ENCODE assay signal across 11 mouse cellular contexts in genomic region chr2:180560245-180560644, GRCm38 (mm10). TPM values are rescaled to one million over a fixed set of nuclear protein-coding genes. Genes with fewer than 3 reads are reported as not detected.
DNase-seq lines count a peak whose midpoint lies in the region; ATAC-seq and TF ChIP-seq lines count a peak whose summit lies in the region.
"Had no signal": no experiment of that assay in that cellular context is flagged by ENCODE, and none has a peak within 500 bp of the region (broad histone marks: within the 10 kb centered on the region; RNA-seq: fewer than 3 reads in every experiment).

No protein-coding gene starts in this region.

- no peak overlapping the region for H3K4me3 ChIP-seq in layer of hippocampus, adult 2 months
- H3K4me3 ChIP-seq in ES-Bruce4 (ENCODE audit: low read depth, low read length): no peak overlapping the region
- H3K4me3 ChIP-seq: heart, embryonic 12.5 days; limb, embryonic 13.5 days had no signal

- no peak for TF ChIP-seq EP300 in ES-Bruce4 (IDR thresholded peaks at IDR 0.05; ENCODE audit: insufficient read depth, low read depth, low read length)

- no peaks in the 10 kb centered on the region for H3K27me3 ChIP-seq in ES-Bruce4 (ENCODE audit: control insufficient read depth, insufficient read depth, low read length, poor library complexity, severe bottlenecking)

- no peaks in the 10 kb centered on the region for H3K36me3 ChIP-seq in ES-Bruce4 (ENCODE audit: control insufficient read depth, insufficient read depth, low read length, poor library complexity, severe bottlenecking)
- H3K36me3 ChIP-seq: heart, embryonic 12.5 days; limb, embryonic 13.5 days had no signal

- DNase-seq in CD4-positive, CD25-positive, alpha-beta regulatory T cell, adult 2 months (ENCODE audit: low read depth, low spot score): peak; percentile 39
- no peak for DNase-seq in layer of hippocampus, adult 2 months (ENCODE audit: low spot score in 2 of 2)
- no peak for DNase-seq in layer of hippocampus, adult 18-20 months (ENCODE audit: low spot score in 2 of 2)
- DNase-seq in induced T-regulatory cell, adult 2 months (ENCODE audit: low read depth): peak; percentile 55
- DNase-seq in ovary, adult 18-20 months (ENCODE audit: low spot score): no peak
- no peak for DNase-seq in right cerebral cortex, adult 2 months (ENCODE audit: low spot score in 2 of 2)

- no peaks in the 10 kb centered on the region for H3K9me3 ChIP-seq in ES-Bruce4 (replicated peaks; ENCODE audit: control insufficient read depth, insufficient read depth, low read length, poor library complexity, severe bottlenecking)
- H3K9me3 ChIP-seq: limb, embryonic 13.5 days had no signal

- H3K9ac ChIP-seq in ES-Bruce4 (ENCODE audit: low read depth, poor library complexity, severe bottlenecking): no peak overlapping the region
- H3K9ac ChIP-seq: heart, embryonic 12.5 days; limb, embryonic 13.5 days had no signal

- H3K4me1 ChIP-seq in ES-Bruce4 (ENCODE audit: control insufficient read depth, insufficient read depth, low read length): no peaks in the 10 kb centered on the region
- H3K4me1 ChIP-seq: heart, embryonic 12.5 days; limb, embryonic 13.5 days had no signal

- ATAC-seq in CD4-positive, CD25-positive, alpha-beta regulatory T cell, adult 4 months: no peak
- ATAC-seq: midbrain, embryonic 16.5 days had no signal

- TF ChIP-seq POLR2A in ES-Bruce4 (IDR thresholded peaks at IDR 0.05; ENCODE audit: insufficient read depth, low read length): no peak

- TF ChIP-seq CTCF in layer of hippocampus, adult 2 months (conservative IDR thresholded peaks at IDR 0.05): peak; percentile 75
- TF ChIP-seq CTCF in ES-Bruce4 (IDR thresholded peaks at IDR 0.05; ENCODE audit: low read depth, low read length): peak; percentile 77

- no peak overlapping the region for H3K27ac ChIP-seq in layer of hippocampus, adult 2 months
- H3K27ac ChIP-seq in ES-Bruce4 (ENCODE audit: insufficient read depth, low read length): no peak overlapping the region
- H3K27ac ChIP-seq: limb, embryonic 13.5 days had no signal

RNA-seq across cellular contexts. Expression of gene Mrgbp, which starts 20.9 kb away (rescaled TPM):
- 10 to 100 TPM; 22.7 to 23.5 TPM for polyA plus RNA-seq in CD4-positive, CD25-positive, alpha-beta regulatory T cell, adult 4 months (2017; shearing (Covaris generic))
- 10 to 100 TPM; 19.4 to 23.4 TPM for total RNA-seq in layer of hippocampus, adult 2 months (2021)
- total RNA-seq in layer of hippocampus, adult 18-20 months (2021): 10 to 100 TPM; 19.5 to 20.1 TPM
- polyA plus RNA-seq in ES-Bruce4 (2011; ENCODE audit: insufficient read depth, insufficient read length, low read depth, missing spikeins): 20.3 and 22.3 TPM in 2 replicates

RNA-seq across cellular contexts. Expression of gene Ogfr, which starts 28.8 kb away (rescaled TPM):
- polyA plus RNA-seq in CD4-positive, CD25-positive, alpha-beta regulatory T cell, adult 4 months (2017; shearing (Covaris generic)): 10 to 100 TPM; 11.0 to 13.1 TPM
- 10 to 100 TPM; 36.2 to 40.6 TPM for total RNA-seq in layer of hippocampus, adult 2 months (2021)
- 10 to 100 TPM; 35.5 to 37.1 TPM for total RNA-seq in layer of hippocampus, adult 18-20 months (2021)
- 47.3 and 56.6 TPM in 2 replicates for polyA plus RNA-seq in ES-Bruce4 (2011; ENCODE audit: insufficient read depth, insufficient read length, low read depth, missing spikeins)

RNA-seq across cellular contexts. Expression of gene Col9a3, which starts 37.3 kb away (rescaled TPM):
- 1 to 10 TPM in 1 of 2 experiments, under 1 TPM in 1; 0.40 to 2.3 TPM for polyA plus RNA-seq in CD4-positive, CD25-positive, alpha-beta regulatory T cell, adult 4 months (2017; shearing (Covaris generic))
- total RNA-seq in layer of hippocampus, adult 2 months (2021): 10 to 100 TPM in 1 of 2 experiments, 1 to 10 TPM in 1; 6.8 to 10.4 TPM
- 1 to 10 TPM; 5.8 to 6.7 TPM for total RNA-seq in layer of hippocampus, adult 18-20 months (2021)
- polyA plus RNA-seq in ES-Bruce4 (2011; ENCODE audit: insufficient read depth, insufficient read length, low read depth, missing spikeins): 1.9 and 3.7 TPM in 2 replicates

Comparison
In these comparisons a context has a peak if more than half of its experiments do, and no peak if none do; other contexts are left out.
1. DNase-seq: peak in CD4-positive, CD25-positive, alpha-beta regulatory T cell, adult 2 months (single experiment) and induced T-regulatory cell, adult 2 months (single experiment); none in layer of hippocampus, adult 2 months (0 of 2), layer of hippocampus, adult 18-20 months (0 of 2), ovary, adult 18-20 months (single experiment) and right cerebral cortex, adult 2 months (0 of 2).